8 mouse cellular contexts compared by ENCODE assay signal in genomic region chr17:12118131-12118530, GRCm38 (mm10). TPM values are rescaled to one million over a fixed set of nuclear protein-coding genes. Genes with fewer than 3 reads are reported as not detected.
DNase-seq lines count a peak whose midpoint lies in the region; ATAC-seq and TF ChIP-seq lines count a peak whose summit lies in the region.

No protein-coding gene starts in this region.

- peaks cover 6% of the 10 kb centered on the region for H3K4me1 ChIP-seq in heart, embryonic 12.5 days (replicated peaks)
- H3K4me1 ChIP-seq in hindbrain, postnatal 0 days (ENCODE audit: insufficient read depth, low read length): peaks cover 17% of the 10 kb centered on the region; the same call in 1 of the 2 replicates
- peaks cover 44% of the 10 kb centered on the region for H3K4me1 ChIP-seq in liver, embryonic 13.5 days (replicated peaks)
- peaks cover 15% of the 10 kb centered on the region; the same call in 1 of the 2 replicates for H3K4me1 ChIP-seq in stomach, embryonic 14.5 days (ENCODE audit: control insufficient read depth, insufficient read depth, low read length)

- no peaks in the 10 kb centered on the region for H3K9me3 ChIP-seq in heart, embryonic 12.5 days (replicated peaks)
- H3K9me3 ChIP-seq in hindbrain, postnatal 0 days (ENCODE audit: low read length): no peaks in the 10 kb centered on the region
- H3K9me3 ChIP-seq in liver, embryonic 13.5 days (replicated peaks): no peaks in the 10 kb centered on the region
- H3K9me3 ChIP-seq in stomach, embryonic 14.5 days (ENCODE audit: control insufficient read depth, low read depth, low read length): no peaks in the 10 kb centered on the region

- no peaks in the 10 kb centered on the region for H3K36me3 ChIP-seq in heart, embryonic 12.5 days
- H3K36me3 ChIP-seq in hindbrain, postnatal 0 days (ENCODE audit: insufficient read depth, low read length): no peaks in the 10 kb centered on the region
- H3K36me3 ChIP-seq in liver, embryonic 13.5 days: no peaks in the 10 kb centered on the region
- H3K36me3 ChIP-seq in stomach, embryonic 14.5 days (ENCODE audit: control insufficient read depth, insufficient read depth, low read length): no peaks in the 10 kb centered on the region

- DNase-seq in heart, postnatal 25 days (ENCODE audit: low spot score): no peak
- DNase-seq in embryo, embryonic 10 days (ENCODE audit: low spot score): peak; percentile 25
- DNase-seq in hindbrain, postnatal 0 days (ENCODE audit: low spot score): no peak
- DNase-seq in liver, embryonic 13.5 days: peak; percentile 13
- DNase-seq in cerebellum, adult 9-11 months: no peak
- no peak for DNase-seq in layer of hippocampus, adult 9-10 months (ENCODE audit: low spot score)

- TF ChIP-seq CTCF in hindbrain, postnatal 0 days (IDR thresholded peaks at IDR 0.05; ENCODE audit: low read depth): no peak

- no peak for ATAC-seq in heart, embryonic 12.5 days (ENCODE audit: insufficient number of reproducible peaks, low FRiP score)
- no peak for ATAC-seq in hindbrain, postnatal 0 days
- ATAC-seq in liver, embryonic 13.5 days (ENCODE audit: low read depth): no peak
- no peak for ATAC-seq in stomach, embryonic 14.5 days (ENCODE audit: insufficient number of reproducible peaks, insufficient read depth, low FRiP score, low read depth)

- H3K9ac ChIP-seq in heart, embryonic 12.5 days: peak overlapping the region; percentile 94
- peak overlapping the region; percentile 61; the same call in 1 of the 2 replicates for H3K9ac ChIP-seq in hindbrain, postnatal 0 days (replicated peaks; ENCODE audit: low read length)
- H3K9ac ChIP-seq in liver, embryonic 13.5 days: peak overlapping the region; percentile 96
- H3K9ac ChIP-seq in stomach, embryonic 14.5 days (replicated peaks; ENCODE audit: low read depth, low read length): peak overlapping the region; percentile 67; the same call in 1 of the 2 replicates

- 6% methylated on average over 9 of the region's 9 CpGs for WGBS in heart, embryonic 12.5 days
- 10% methylated on average over 9 of the region's 9 CpGs for WGBS in hindbrain, postnatal 0 days
- 7% methylated on average over 9 of the region's 9 CpGs for WGBS in liver, embryonic 13.5 days (ENCODE audit: insufficient replicate concordance)
- 4% methylated on average over 9 of the region's 9 CpGs for WGBS in stomach, embryonic 14.5 days

- H3K4me2 ChIP-seq in heart, embryonic 12.5 days: peak overlapping the region; percentile 86
- H3K4me2 ChIP-seq in hindbrain, postnatal 0 days (ENCODE audit: low read depth, low read length): peak overlapping the region; percentile 96
- peak overlapping the region; percentile 99 for H3K4me2 ChIP-seq in liver, embryonic 13.5 days
- peak overlapping the region; percentile 83 for H3K4me2 ChIP-seq in stomach, embryonic 14.5 days (replicated peaks; ENCODE audit: low read depth, low read length)

- peak overlapping the region; percentile 89 for H3K4me3 ChIP-seq in heart, embryonic 12.5 days
- peak overlapping the region; percentile 67 for H3K4me3 ChIP-seq in hindbrain, postnatal 0 days (ENCODE audit: low read length)
- peak overlapping the region; percentile 89 for H3K4me3 ChIP-seq in liver, embryonic 13.5 days (replicated peaks)
- H3K4me3 ChIP-seq in stomach, embryonic 14.5 days (ENCODE audit: low read depth, low read length): peak overlapping the region; percentile 55

- peak overlapping the region; percentile 87; the same call in 1 of the 2 replicates for H3K27ac ChIP-seq in heart, embryonic 12.5 days (ENCODE audit: poor library complexity, severe bottlenecking)
- no peak overlapping the region for H3K27ac ChIP-seq in hindbrain, postnatal 0 days
- peak overlapping the region; percentile 94 for H3K27ac ChIP-seq in liver, embryonic 13.5 days
- no peak overlapping the region for H3K27ac ChIP-seq in stomach, embryonic 14.5 days (ENCODE audit: low read length)

- H3K27me3 ChIP-seq in heart, embryonic 12.5 days (replicated peaks): no peaks in the 10 kb centered on the region
- no peaks in the 10 kb centered on the region for H3K27me3 ChIP-seq in hindbrain, postnatal 0 days (ENCODE audit: insufficient read depth, low read length)
- H3K27me3 ChIP-seq in liver, embryonic 13.5 days: no peaks in the 10 kb centered on the region
- no peaks in the 10 kb centered on the region for H3K27me3 ChIP-seq in stomach, embryonic 14.5 days (ENCODE audit: control insufficient read depth, insufficient read depth, low read length)

- intact Hi-C loops in heart, postnatal 25 days (cut with DNase I): loop anchor here (5.0 kb wide), 2 partner anchors 49 to 89 kb away; no protein-coding TSS in a partner anchor

RNA-seq across cellular contexts. Expression of gene Agpat4, which starts 0.4 kb away (rescaled TPM):
- polyA plus RNA-seq in heart, embryonic 12.5 days (2016; fragmentation: Nextera tagmentation; extraction: Ambion mirVana): 20.3 and 21.1 TPM in 2 replicates
- 1 to 10 TPM; 4.5 to 5.1 TPM for total RNA-seq in heart, postnatal 25 days (2021)
- 53.6 and 59.3 TPM in 2 replicates for total RNA-seq in hindbrain, postnatal 0 days (2014; rRNA removed)
- 56.6 and 61.5 TPM in 2 replicates for polyA plus RNA-seq in hindbrain, postnatal 0 days (2015; fragmentation: Nextera tagmentation; extraction: Ambion mirVana)
- 27.3 and 28.7 TPM in 2 replicates for polyA plus RNA-seq in liver, embryonic 13.5 days (2015; fragmentation: Nextera tagmentation; extraction: Ambion mirVana)
- 27.7 and 28.3 TPM in 2 replicates for polyA plus RNA-seq in stomach, embryonic 14.5 days (2014; fragmentation: Nextera tagmentation; extraction: Ambion mirVana)

Comparison
In these comparisons a context has a peak if more than half of its experiments do, and no peak if none do; other contexts are left out.
1. H3K27ac ChIP-seq: peak in heart, embryonic 12.5 days (single experiment) and liver, embryonic 13.5 days (single experiment); none in hindbrain, postnatal 0 days (single experiment) and stomach, embryonic 14.5 days (single experiment).
2. DNase-seq: peak in embryo, embryonic 10 days (single experiment) and liver, embryonic 13.5 days (single experiment); none in heart, postnatal 25 days (single experiment), hindbrain, postnatal 0 days (single experiment), cerebellum, adult 9-11 months (single experiment) and layer of hippocampus, adult 9-10 months (single experiment).
3. Peak in every context shown above with its lines, with median percentiles within 50 percentile points of each other: H3K4me2 ChIP-seq, H3K4me3 ChIP-seq and H3K9ac ChIP-seq.